Mouse (Mus musculus) kidney, postnatal 10 days (tissue): ENCODE data around the gene Bicdl1.
A peak's percentile ranks its signal among the peaks of the same experiment; 100 is the strongest.

Experiments
- DNase-seq: peaks from one replicate; pipeline ENCODE4 v3.0.0; 2021; ENCODE audit warnings: mixed read lengths

Gene Bicdl1

DNA sequence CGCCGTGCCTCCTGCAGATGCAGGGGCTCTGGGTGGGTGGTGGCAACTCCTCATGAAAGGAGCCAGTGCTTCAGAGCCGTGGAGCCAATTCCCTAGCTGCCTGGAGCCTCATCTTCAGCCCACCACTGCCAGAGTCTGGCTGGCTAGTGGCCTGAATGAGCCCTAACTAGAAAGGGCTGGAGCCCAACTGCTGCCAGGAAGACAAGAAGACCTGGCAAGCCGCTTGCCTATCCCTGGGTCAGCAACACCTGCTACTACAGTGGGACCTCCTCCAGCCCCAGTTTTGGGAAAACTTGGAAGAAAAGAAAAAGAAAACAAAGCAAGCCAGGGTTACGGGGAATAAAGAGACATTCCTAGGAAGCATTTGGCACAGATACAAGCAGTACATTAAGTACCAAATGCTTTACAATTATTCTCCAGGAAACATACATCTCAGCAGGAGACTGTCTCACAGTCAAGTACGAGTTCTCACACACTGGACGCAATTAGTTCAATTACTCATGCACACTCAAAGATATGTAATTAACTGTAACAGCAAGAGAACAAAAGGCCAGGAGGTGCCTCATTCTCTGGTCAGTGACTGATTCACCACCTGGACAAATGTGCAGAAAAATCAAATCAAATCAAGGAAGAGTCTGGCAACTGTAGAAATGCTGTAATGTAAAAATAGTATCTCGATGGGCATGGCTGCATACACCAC lies 64.9 kb downstream of the Bicdl1 start:
- no peak for DNase-seq

DNA sequence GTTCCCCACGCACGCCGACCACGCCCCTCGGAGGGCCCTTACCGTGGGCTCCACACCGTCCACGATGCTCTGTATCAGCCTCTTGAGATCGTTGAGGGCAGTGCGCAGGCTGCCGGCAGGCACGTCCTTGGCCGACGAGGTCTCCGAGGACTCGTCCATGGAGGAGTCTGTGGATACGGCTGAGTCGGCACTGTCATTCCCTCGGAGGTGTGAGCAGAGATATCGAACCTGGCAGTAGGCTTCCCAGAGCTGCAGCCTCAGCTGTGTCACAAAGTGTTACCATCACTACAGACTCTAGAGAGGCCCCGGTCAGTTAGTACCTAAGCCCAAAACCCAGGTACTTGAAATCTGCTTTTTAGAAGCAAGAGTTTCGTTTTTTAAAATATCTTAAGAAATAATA lies 68.8 kb downstream of the Bicdl1 start:
- no peak for DNase-seq

DNA sequence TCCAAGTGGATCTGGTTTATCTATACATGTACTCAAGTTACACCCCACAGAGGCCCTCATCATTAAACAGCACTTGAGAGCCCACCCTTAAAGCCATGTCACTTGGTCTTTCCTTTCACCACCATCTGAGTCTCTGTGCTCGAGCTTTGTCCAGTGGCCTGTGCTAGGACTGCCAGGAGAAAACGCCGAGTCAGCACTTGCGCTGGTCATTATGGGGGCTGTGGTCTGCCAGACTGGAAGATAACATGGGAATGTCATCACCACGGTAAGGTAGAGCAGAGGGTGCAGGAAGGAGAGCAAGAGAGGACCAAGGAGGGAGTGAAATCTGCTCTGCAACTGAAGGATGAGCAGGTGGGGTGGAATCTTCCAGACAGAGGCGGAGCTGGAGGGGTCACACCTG lies 73.1 kb downstream of the Bicdl1 start:
- no peak for DNase-seq

DNA sequence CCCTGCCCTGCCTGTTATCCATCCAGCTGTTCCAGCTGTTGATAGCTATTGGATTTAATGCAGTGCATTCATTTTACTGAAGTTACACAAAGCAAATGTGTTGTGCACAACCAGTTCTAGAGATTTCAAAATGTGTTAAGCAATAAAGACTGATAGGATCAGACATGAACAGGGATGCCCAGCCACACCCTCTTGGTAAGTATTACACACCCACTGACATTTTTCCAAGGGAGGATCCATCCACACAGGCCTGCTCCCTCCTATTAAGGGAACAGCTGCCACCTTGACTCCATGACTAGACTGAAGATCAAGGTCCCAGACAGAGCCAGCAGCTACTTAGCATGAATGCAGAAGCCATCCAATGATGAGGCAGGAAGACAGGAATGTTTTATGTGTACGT lies 74.2 kb downstream of the Bicdl1 start:
- DNase-seq, result no peak

DNA sequence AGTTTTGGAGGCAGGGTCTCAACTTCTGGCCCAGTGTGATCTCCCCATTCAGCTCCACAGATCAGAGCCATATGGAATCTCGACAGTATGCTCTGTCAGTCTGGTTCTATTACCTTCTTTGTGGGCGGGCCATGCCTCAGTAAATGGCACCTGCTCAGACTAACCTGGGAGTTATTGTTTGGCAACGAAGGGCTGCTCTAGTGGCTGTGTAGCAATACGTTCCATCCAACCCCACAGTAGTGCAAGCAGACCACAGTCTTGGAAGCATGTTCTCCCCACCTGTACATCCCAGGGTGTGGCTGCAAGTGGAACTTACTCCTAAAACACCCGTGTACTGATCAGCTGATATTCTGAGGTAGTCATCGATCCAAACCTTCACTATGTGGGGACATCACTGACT lies 74.7 kb downstream of the Bicdl1 start:
- DNase-seq, result no peak

DNA sequence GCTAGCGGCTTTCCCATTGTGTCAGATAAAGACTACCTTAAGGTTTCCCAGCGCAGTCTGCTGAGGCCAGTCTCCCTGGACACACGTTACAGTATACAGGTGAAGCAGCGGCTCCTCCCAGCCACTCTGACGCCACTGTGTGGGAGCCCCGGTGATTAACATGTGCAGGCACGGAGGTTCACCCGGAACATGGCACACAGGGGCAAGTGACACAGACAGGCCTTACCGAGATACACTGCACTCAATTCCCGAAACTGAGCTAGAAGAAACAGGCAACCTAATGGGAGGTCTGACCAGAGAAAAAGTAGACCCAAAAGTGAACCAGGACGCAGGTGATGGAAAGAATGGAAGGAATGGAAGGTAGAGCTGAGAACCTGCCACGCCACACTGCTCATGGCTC lies 77.6 kb downstream of the Bicdl1 start:
- no peak for DNase-seq

GRCm38 (mm10) chr5:115652681-115653575 lies 78.5 kb downstream of the Bicdl1 start:
- peak; percentile 100 for DNase-seq

DNA sequence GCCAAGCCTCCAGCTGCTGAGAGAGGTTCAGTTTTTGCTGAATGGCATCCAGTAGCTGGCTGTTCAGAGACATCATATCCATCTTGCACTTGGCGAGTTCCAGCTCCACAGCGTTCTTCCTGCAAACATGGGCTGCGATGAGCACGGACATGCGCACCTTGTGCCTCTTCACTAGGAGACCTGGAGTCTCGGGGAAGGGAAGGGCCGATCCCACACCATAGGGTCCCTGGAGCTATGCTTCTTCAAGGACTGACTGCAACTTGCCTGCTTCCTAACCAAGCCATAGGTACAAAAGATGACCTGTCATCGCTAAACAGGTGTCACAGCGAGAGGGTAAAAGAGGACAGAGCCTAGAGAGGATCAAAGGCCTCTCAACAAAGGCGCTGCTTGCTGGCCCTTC lies 79.6 kb downstream of the Bicdl1 start:
- no peak for DNase-seq

- DNase-seq, result no peak
These were observed 80.5 kb downstream of the Bicdl1 start for GRCm38 (mm10) chr5:115650885-115651284.

GRCm38 (mm10) chr5:115649699-115650098 lies 81.7 kb downstream of the Bicdl1 start:
- DNase-seq, result no peak

DNA sequence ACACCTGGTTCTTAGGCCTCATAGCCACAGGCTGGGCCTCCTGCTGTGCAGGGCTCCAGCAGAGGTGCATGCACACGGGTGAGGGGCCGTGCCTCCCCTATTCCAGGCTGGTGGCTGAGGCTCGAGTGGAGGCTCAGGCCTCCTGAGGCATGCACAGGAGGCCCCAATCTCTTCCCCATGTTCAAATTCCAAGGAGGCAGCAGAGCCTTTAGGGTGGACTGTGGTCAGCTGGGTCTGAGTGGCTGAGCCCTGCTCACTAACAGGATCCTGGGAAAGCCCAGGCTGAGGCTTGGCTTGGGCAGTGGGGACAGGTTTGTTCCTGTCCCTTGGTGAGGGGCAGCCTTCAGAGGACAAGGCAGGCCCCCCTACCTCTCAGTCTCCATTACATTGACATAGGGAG lies 82.5 kb downstream of the Bicdl1 start:
- DNase-seq, result peak; percentile 45

DNA sequence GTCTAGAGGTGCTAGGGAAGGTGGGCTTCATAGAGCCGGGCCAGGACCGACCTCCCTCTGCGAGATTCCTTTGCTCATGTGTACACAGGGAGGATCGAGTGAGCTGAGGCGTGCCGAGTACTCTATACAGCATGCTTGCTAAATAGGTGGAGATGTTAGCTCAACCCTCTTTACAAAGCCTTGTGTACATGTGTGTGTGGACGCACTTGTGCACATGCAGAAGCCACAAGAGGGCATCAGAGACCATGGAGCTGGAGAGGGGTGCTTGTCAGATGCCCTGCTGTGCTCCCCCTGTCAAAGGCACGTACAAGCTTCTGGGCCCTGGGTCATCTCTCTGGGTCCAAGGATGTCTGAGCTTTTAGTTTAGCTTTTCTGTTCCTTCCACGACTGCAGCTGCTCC lies 87.2 kb downstream of the Bicdl1 start:
- DNase-seq, result no peak

- DNase-seq, result no peak
These were observed 95.9 kb downstream of the Bicdl1 start for GRCm38 (mm10) chr5:115635536-115635935.

GRCm38 (mm10) chr5:115634046-115634445 lies 97.4 kb downstream of the Bicdl1 start:
- DNase-seq, result no peak

- no peak for DNase-seq
These were observed 98.4 kb downstream of the Bicdl1 start for GRCm38 (mm10) chr5:115633060-115633459.

DNA sequence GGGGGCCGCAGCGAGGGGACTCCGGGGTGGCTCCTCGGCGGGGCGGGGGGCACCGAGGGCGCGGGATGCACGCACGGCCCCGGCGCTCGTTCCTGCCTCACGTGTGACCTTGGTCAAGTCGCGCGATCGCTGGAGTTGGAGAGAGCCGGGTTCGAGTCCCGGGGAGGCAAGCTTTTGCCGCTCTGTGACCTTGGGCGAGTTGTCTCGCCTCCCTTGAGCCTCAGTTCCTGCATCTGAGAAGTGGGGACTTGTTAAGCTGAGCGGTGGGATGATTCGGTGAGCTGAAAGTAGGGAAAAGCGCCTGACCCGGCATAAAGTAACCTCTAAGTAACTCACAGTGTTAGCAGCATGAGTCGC lies 99.1 kb downstream of the Bicdl1 start:
- peak; percentile 64 for DNase-seq

DNA sequence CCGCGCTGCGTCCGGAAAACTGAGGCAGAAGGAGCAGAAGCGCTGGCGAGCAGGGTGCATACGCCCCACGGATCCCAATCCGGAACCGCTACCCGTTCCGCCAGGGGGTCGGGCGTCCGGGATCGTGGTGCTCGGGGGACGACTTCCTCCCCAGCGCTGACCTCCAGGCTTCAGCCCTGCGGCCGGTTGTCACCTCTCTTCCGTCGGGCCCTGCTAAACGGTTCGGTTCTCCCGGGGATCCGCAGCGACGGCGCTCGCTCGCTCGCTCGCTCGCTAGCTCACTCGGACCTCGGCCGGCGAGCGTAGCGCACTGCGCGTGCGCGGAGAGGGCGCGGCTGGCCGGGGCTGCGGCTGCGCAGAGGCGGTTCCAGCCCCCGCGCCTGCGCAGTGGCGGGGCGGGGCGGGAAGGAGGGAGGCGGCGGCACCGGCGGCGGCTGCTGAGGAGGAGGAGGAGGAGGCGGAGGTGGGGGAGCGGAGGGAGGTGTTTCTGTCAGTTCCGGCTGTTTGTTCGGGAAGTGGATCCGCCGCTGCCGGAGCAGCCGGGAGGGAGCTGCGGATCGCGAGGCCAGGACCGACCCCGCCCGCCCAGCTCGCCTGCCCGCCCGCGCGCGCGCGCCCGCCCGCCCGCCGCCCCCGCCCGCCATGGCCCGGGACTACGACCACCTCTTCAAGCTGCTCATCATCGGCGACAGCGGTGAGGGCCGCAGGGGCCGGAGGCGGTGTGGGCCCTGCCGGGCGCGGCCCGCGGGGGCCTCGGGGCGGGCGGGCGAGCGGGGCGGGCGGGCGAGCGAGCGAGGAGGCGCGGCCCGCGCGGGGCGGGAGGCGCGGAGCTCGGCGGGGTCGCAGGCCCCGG lies 99.7 kb downstream of the Bicdl1 start, which contains the start of gene Rab35:
Gene Rab35, plus strand, starts transcription at position 404 of the 853 bp plus-strand sequence.
- peak; percentile 96 for DNase-seq

DNA sequence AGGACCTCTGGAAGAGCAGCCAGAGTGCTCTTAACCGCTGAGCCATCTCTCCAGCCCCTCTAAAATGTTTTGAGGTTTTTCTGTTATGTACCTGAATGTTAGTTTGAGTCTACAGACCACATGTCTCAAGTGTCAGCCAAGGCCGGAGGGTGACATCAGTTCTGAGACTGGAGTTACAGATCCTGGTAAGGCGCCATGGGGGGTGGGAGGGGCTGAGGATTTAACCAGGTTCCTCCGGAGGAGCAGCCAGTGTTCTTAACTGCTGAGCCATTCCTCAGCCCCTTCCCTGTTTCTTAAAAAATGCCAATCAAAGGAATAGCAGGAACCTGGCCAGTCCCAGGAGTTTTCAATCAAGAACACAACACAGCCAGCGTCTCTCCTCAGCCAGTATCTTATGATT lies 101.1 kb downstream of the Bicdl1 start:
- DNase-seq, result no peak

DNA sequence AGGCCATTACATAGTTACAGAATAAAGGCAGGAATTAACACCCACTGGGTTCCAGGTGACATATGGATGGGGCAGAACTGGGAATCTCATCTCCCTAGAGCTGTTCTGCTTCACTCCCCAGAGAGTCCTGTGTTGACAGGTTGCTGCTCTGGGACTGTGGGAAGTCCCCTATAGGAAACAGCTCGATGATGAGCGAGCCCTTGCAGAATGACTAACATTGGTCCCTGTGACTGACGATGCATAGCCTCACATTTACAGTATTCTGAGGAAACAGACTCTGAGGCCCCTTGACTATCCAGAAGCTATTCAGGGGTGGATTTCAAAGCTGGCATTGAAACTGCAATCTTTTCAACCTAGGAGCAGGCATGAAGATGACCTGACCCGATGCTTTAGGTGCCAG lies 101.7 kb downstream of the Bicdl1 start:
- no peak for DNase-seq

DNA sequence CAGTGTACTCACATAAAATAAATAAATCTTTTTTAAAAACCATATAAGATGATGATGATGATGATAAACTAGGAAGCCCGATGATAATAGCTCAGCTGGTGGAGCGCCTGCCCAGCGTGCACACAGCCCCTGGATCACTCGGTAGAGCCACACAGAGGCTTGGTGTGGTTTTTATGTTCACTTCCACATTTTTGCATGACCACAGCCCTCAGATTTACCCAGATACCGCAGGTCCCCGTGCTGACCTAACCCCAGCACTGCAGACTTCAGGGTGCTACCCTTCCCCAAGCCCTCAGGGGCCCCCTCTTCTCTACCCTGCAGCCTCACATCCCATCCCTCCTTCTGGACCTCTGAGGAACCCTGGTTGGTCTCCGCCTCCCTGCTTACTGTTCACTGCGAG lies 103.3 kb downstream of the Bicdl1 start:
- DNase-seq, result no peak

DNA sequence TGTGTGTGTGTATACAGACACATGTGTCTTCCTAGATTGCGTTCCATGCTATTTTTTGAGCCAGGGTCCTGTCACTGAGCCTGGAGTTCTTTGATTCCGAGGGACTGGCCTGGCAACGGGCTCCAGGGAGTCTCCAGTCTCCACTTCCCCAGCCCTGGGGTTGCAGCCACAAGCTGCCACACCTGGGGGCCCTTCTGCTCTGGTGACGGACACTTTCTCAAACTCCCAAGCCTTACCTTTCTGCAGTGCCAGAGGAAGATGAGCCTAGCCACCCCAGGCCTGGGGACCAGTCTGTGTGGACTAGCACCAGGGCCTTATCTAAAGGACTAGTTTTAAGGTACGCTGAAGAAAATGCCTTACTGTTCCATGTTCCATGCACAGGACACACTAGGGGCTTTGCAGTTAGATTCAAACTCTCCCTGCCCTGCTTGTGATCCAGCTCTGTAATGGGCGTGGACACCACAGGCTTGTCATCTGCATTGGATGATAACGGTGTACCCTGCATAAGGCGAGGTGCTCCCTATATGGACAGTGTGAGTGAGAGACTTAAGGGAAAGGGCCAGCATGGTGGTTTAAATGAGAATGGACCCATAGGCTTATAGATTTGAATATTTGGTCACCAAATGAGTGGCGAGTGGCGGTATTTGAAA lies 105.1 kb downstream of the Bicdl1 start:
- no peak for DNase-seq

GRCm38 (mm10) chr5:115623694-115624440 lies 107.6 kb downstream of the Bicdl1 start:
- no peak for DNase-seq
